Mouse (Mus musculus) embryonic facial prominence, embryonic 13.5 days (tissue): Measurements from ENCODE around the gene Gmcl1. TPM values are rescaled to one million over a fixed set of nuclear protein-coding genes. Genes with fewer than 3 reads are reported as not detected.

ENCODE experiments used
- ATAC-seq: fragments of 200-750 bp; cut with Nextera tagmentation; 2 replicates; pipeline ENCODE4 v1.8.0; 2017; ENCODE audit warnings: low read depth; ENCODE audit not compliant: insufficient number of reproducible peaks, insufficient read depth, low FRiP score, low TSS enrichment
- H3K27ac ChIP-seq: fragments of 300-500 bp; sonication (generic); 2 replicates; pipeline ENCODE4 v1.5.1; 2015; ENCODE audit warnings: moderate library complexity, mild to moderate bottlenecking, inconsistent platforms
- H3K27me3 ChIP-seq: fragments of 300-500 bp; sonication (generic); 2 replicates; pipeline ENCODE4 v1.6.1; 2015; ENCODE audit warnings: mild to moderate bottlenecking, inconsistent platforms
- H3K36me3 ChIP-seq: fragments of 300-500 bp; sonication (generic); 2 replicates; pipeline ENCODE4 v1.6.1; 2015; ENCODE audit warnings: mild to moderate bottlenecking, inconsistent platforms
- H3K4me1 ChIP-seq: fragments of 300-500 bp; sonication (generic); 2 replicates; pipeline ENCODE4 v1.6.1; 2015; ENCODE audit warnings: inconsistent platforms
- H3K4me2 ChIP-seq: fragments of 300-500 bp; sonication (generic); 2 replicates; pipeline ENCODE4 v1.6.1; 2015; ENCODE audit warnings: moderate library complexity, mild to moderate bottlenecking, inconsistent platforms
- H3K4me3 ChIP-seq: fragments of 300-500 bp; sonication (generic); 2 replicates; pipeline ENCODE4 v1.5.1; 2015; ENCODE audit warnings: mild to moderate bottlenecking, inconsistent platforms
- H3K9ac ChIP-seq: fragments of 300-500 bp; sonication (generic); 2 replicates; pipeline ENCODE4 v1.6.1; 2015; ENCODE audit warnings: mild to moderate bottlenecking, inconsistent platforms
- H3K9me3 ChIP-seq: fragments of 300-500 bp; sonication (generic); 2 replicates; pipeline ENCODE4 v1.6.1; 2016; ENCODE audit warnings: inconsistent platforms
- WGBS: fragments of 180-500 bp; shearing (Covaris S2); methylation state at CpG from one replicate; pipeline ENCODE4 v1.1.7; 2015; ENCODE audit warnings: mixed read lengths; 5-methylcytosine and 5-hydroxymethylcytosine counted together
- polyA plus RNA-seq: library from polyadenylated mRNA; unstranded; fragments of >200 nt; fragmentation: Nextera tagmentation; extraction: Ambion mirVana; gene quantifications from 2 replicates; pipeline ENCODE4 v1.2.1, GENCODE M21; 2015

The Gmcl1 gene
- polyA plus RNA-seq, 1 experiment from 2014 or later, result 48.6 TPM

- no peaks in the 10 kb centered on the region for H3K27me3 ChIP-seq
- H3K4me3 ChIP-seq, result peak within 1 kb of the TSS; percentile 87
- peaks cover 7% of the 10 kb centered on the region for H3K4me1 ChIP-seq
- WGBS, result 3% methylated on average over 36 of the region's 36 CpGs
- H3K36me3 ChIP-seq, result peaks cover 39% of the 10 kb centered on the region
- peak within 1 kb of the TSS; percentile 95 for H3K9ac ChIP-seq
- H3K27ac ChIP-seq, result peak within 1 kb of the TSS; percentile 60
- ATAC-seq, result peak; percentile 77
- H3K9me3 ChIP-seq, result no peaks in the 10 kb centered on the region
- H3K4me2 ChIP-seq, result peak within 1 kb of the TSS; percentile 71
Measured at GRCm38 (mm10) chr6:86683872-86684654, 49.1 kb downstream of the Gmcl1 start, which contains the start of gene Snrnp27. TSS of gene Snrnp27 (minus strand) at chr6:86684522.

- Histone ChIP-seq H3K27ac (no peak overlapping the region), H3K27me3 (no peaks in the 10 kb centered on the region), H3K36me3 (peaks cover 63% of the 10 kb centered on the region), H3K4me1 (peaks cover 7% of the 10 kb centered on the region), H3K4me3 (no peak overlapping the region), H3K9me3 (no peaks in the 10 kb centered on the region), H3K9ac (no peak overlapping the region), H3K4me2 (no peak overlapping the region)
- no peak for ATAC-seq
- WGBS, result 90% methylated on average over 3 of the region's 3 CpGs
Measured at GRCm38 (mm10) chr6:86681289-86681688, 51.9 kb downstream of the Gmcl1 start.

- H3K27ac ChIP-seq, result no peak overlapping the region
- H3K4me1 ChIP-seq, result peaks cover 3% of the 10 kb centered on the region
- no peak overlapping the region for H3K9ac ChIP-seq
- ATAC-seq, result no peak
- H3K36me3 ChIP-seq, result peaks cover 90% of the 10 kb centered on the region
- no peak overlapping the region for H3K4me2 ChIP-seq
- H3K4me3 ChIP-seq, result no peak overlapping the region
- no peaks in the 10 kb centered on the region for H3K9me3 ChIP-seq
- no peaks in the 10 kb centered on the region for H3K27me3 ChIP-seq
- WGBS, result 85% methylated on average over 6 of the region's 6 CpGs
Measured at GRCm38 (mm10) chr6:86678341-86678740, 54.8 kb downstream of the Gmcl1 start.

DNA sequence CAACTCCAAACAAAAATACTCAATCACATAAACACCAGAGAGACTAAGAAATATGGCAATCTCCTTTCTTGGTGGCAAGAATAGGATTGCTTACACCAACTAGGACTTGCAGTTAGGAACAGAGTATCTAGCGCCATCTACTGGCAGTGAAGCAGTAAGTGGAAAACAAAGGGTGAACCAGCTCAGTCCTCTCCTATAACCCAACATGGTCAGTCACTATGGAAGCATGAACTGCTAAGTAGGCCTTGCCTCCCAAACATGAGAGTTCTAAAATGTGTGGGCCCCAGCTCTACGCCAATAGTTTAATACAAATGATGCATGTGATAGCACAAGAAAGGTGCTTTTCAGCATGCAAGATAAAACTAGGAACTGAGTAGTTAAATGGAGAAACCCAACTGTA, 62.3 kb downstream of the Gmcl1 start:
- Histone ChIP-seq H3K36me3 (peaks cover 52% of the 10 kb centered on the region), H3K4me1 (peaks cover 25% of the 10 kb centered on the region), H3K27me3 (no peaks in the 10 kb centered on the region), H3K4me2 (no peak overlapping the region), H3K4me3 (no peak overlapping the region), H3K27ac (no peak overlapping the region), H3K9me3 (no peaks in the 10 kb centered on the region), H3K9ac (no peak overlapping the region)
- 22% methylated on average over 2 of the region's 2 CpGs for WGBS
- no peak for ATAC-seq

GRCm38 (mm10) chr6:86669240-86669727, 63.9 kb downstream of the Gmcl1 start:
- peak; percentile 100 for ATAC-seq
- Histone ChIP-seq H3K36me3 (peaks cover 43% of the 10 kb centered on the region), H3K9me3 (no peaks in the 10 kb centered on the region), H3K27ac (peak overlapping the region; percentile 30), H3K27me3 (no peaks in the 10 kb centered on the region), H3K4me3 (peak overlapping the region; percentile 91), H3K4me1 (peaks cover 25% of the 10 kb centered on the region), H3K4me2 (peak overlapping the region; percentile 97), H3K9ac (peak overlapping the region; percentile 73)
- 2% methylated on average over 37 of the region's 37 CpGs for WGBS

- 1% methylated on average over 65 of the region's 76 CpGs for WGBS
- H3K4me3 ChIP-seq, result peak within 1 kb of the TSS; percentile 91
- peak within 1 kb of the TSS; percentile 90 for H3K9ac ChIP-seq
- peak within 1 kb of the TSS; percentile 62 for H3K27ac ChIP-seq
- H3K36me3 ChIP-seq, result peaks cover 43% of the 10 kb centered on the region
- peaks cover 25% of the 10 kb centered on the region for H3K4me1 ChIP-seq
- H3K4me2 ChIP-seq, result peak within 1 kb of the TSS; percentile 97
- H3K27me3 ChIP-seq, result no peaks in the 10 kb centered on the region
- H3K9me3 ChIP-seq, result no peaks in the 10 kb centered on the region
- ATAC-seq, result no peak; the same call in none of the 2 replicates
Measured at GRCm38 (mm10) chr6:86668580-86669239, 64.5 kb downstream of the Gmcl1 start, which contains the start of gene Mxd1. TSS of gene Mxd1 (minus strand) at chr6:86669161.

- Histone ChIP-seq H3K4me3 (peak overlapping the region; percentile 91; the same call in 1 of the 2 replicates), H3K4me1 (peaks cover 25% of the 10 kb centered on the region), H3K9me3 (no peaks in the 10 kb centered on the region), H3K4me2 (peak overlapping the region; percentile 97), H3K36me3 (peaks cover 39% of the 10 kb centered on the region), H3K27me3 (no peaks in the 10 kb centered on the region), H3K9ac (peak overlapping the region; percentile 90; the same call in 1 of the 2 replicates), H3K27ac (no peak overlapping the region)
- WGBS, result 91% methylated on average over 10 of the region's 10 CpGs
- ATAC-seq, result no peak
Measured at GRCm38 (mm10) chr6:86667061-86667460, 66.1 kb downstream of the Gmcl1 start.

DNA sequence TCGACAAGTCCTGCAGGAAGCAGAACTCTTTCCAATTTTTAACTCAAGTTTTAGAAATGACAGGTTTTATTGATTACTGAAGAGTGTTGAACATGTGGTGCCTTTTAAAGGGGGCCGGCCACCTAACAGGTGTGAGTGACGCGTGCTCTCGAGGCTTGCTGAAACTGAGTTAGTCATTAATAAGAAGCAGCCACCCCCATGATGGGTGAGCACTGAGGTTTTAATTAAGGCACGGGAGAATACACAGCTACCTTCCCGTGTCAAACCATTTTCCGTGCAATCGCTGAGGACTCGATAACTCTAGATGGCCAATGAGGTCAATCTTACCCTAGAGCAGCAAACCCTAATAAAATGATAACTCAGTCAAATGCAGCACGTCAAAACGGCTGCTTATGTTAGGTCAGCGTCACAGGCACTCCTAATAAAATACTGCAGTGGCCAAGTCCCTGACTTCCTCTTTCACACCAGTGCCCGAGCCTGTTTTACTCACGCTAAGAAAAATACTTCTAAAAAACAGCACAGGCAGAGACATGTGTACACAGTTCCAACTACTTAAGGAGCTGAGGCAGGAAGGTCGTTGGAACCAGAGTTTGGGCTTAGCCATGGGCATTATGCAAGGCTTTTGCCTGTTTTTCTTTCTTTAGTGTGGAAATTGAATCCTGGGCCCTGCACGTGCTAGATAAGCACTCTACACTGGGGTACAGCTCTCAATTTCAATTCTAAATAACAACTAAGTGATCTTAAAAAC, 67.4 kb downstream of the Gmcl1 start:
- Histone ChIP-seq H3K27me3 (no peaks in the 10 kb centered on the region), H3K9ac (no peak overlapping the region; the same call in 1 of the 2 replicates), H3K27ac (no peak overlapping the region), H3K4me1 (peaks cover 25% of the 10 kb centered on the region), H3K36me3 (peaks cover 45% of the 10 kb centered on the region), H3K9me3 (no peaks in the 10 kb centered on the region), H3K4me2 (no peak overlapping the region), H3K4me3 (no peak overlapping the region)
- WGBS, result 75% methylated on average over 17 of the region's 17 CpGs
- no peak for ATAC-seq

DNA sequence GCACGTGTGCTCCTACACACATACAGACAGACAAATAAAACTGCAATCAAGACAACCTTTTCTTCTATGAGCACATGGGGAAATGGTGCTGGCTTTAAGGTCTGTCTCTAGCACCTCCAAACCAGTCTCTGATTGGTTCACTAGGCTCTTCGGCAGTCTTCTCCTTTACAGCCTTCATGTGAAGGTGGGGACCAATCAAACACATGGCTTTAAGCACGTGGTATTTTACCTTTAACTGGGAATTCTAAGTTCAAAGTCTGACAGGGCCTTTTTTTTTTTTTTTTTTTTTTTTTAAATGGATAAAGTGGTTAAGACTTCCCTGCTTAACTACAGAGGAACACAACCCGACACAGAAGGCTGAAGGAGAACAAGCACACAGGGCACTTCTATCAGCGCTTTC, 68.1 kb downstream of the Gmcl1 start:
- no peak for ATAC-seq
- Histone ChIP-seq H3K9me3 (no peaks in the 10 kb centered on the region), H3K36me3 (peaks cover 51% of the 10 kb centered on the region), H3K4me1 (peaks cover 23% of the 10 kb centered on the region), H3K4me2 (no peak overlapping the region), H3K9ac (no peak overlapping the region), H3K27me3 (no peaks in the 10 kb centered on the region), H3K27ac (no peak overlapping the region), H3K4me3 (no peak overlapping the region)
- 75% methylated on average over 5 of the region's 5 CpGs for WGBS

DNA sequence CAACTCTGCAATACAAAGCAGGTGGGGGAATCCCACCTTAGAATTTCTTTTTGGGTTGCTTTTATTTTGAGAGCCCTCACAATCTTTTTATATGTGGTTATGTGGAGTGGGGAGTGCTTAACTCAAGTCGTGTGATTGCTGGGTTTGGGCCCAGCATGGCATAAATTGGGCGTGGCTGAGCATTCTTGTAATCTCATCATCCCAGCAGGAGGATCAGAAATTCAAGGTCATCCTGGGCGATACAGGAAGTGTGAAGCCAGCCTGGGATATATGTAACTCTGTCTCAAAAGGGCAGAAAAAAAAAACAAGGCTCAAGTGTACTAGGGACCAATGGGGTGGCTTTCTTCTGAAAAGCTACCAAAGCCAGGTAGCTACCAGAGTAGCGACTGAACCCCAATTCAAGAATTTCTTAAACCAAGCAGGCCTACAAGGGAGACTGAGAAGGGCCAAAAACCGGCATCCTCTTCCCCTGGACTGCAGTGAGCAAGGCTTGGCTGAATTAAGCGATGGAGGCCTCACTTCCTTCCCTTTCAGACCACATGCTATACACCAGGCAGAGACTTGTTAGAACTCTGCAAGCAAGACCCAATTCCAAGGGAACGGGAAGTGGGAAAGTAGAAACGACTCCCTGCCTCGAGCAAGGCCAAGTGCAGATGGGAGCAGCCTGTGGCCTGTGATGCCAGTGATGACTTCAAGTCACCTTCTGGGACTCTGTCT, 72.9 kb downstream of the Gmcl1 start:
- Histone ChIP-seq H3K4me3 (no peak overlapping the region), H3K9me3 (no peaks in the 10 kb centered on the region), H3K27me3 (no peaks in the 10 kb centered on the region), H3K36me3 (peaks cover 66% of the 10 kb centered on the region), H3K9ac (0 out of 2 replicates have a peak overlapping the region, but pooled peaks have one; percentile 11), H3K4me1 (no peaks in the 10 kb centered on the region), H3K27ac (no peak overlapping the region), H3K4me2 (no peak overlapping the region)
- ATAC-seq, result no peak
- 74% methylated on average over 9 of the region's 9 CpGs for WGBS

GRCm38 (mm10) chr6:86658501-86658900, 74.7 kb downstream of the Gmcl1 start:
- no peaks in the 10 kb centered on the region for H3K27me3 ChIP-seq
- 83% methylated on average over 3 of the region's 3 CpGs for WGBS
- H3K4me1 ChIP-seq, result no peaks in the 10 kb centered on the region
- H3K27ac ChIP-seq, result no peak overlapping the region
- H3K4me2 ChIP-seq, result no peak overlapping the region
- ATAC-seq, result no peak
- no peak overlapping the region for H3K9ac ChIP-seq
- no peaks in the 10 kb centered on the region for H3K9me3 ChIP-seq
- H3K4me3 ChIP-seq, result no peak overlapping the region
- peaks cover 71% of the 10 kb centered on the region for H3K36me3 ChIP-seq
